Mouse (Mus musculus) bone marrow macrophage, adult 2 months (primary cell): ENCODE results near the gene 6030452D12Rik.

Source experiments
- CTCF ChIP-seq: IDR thresholded peaks from 2 replicates; pipeline ENCODE4 v1.5.1; 2012; ENCODE audit warnings: low read depth, mild to moderate bottlenecking, low read length, moderate library complexity
- POLR2A ChIP-seq: IDR thresholded peaks from 2 replicates; pipeline ENCODE4 v1.6.1; 2012; ENCODE audit warnings: mild to moderate bottlenecking, low read depth, low read length, borderline replicate concordance

DNA sequence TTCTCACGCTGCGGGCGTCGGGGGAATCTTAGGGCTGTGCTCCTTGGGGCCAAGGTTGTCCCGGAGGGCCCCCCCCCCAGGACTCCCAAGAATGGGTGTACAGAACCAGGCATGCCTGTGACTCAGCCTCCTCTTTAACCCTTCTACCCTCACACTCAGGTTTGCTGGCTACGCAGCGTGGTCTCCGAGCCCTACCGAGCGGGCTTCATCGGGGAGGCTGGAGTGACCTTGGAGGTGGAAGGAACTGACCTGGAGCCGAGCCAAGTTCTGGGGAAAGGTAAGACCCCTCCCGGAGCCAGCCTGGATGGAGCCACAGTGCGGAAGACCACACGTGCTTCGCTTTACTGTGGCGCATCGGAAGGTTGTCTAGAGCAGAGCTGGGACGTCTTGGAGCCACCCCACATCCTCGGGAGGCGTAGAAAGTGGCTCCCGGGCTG is 10.8 kb downstream of the 6030452D12Rik start:
- TF ChIP-seq POLR2A (no peak), CTCF (no peak)
